Mouse (Mus musculus) right cerebral cortex, postnatal 4 days (tissue): ENCODE results near the gene Serinc5.

Experiments used
- DNase-seq: peaks from one replicate; pipeline ENCODE4 v3.0.0-alpha.2; 2022

The Serinc5 gene

GRCm38 (mm10) chr13:92615201-92615600 lies 4.3 kb downstream of the Serinc5 start:
- DNase-seq, result no peak

GRCm38 (mm10) chr13:92616459-92616858 lies 5.6 kb downstream of the Serinc5 start:
- no peak for DNase-seq

GRCm38 (mm10) chr13:92626196-92626595 lies 15.3 kb downstream of the Serinc5 start:
- no peak for DNase-seq

- no peak for DNase-seq
These were observed 15.8 kb downstream of the Serinc5 start for GRCm38 (mm10) chr13:92626725-92627124.

GRCm38 (mm10) chr13:92629509-92629908 lies 18.6 kb downstream of the Serinc5 start:
- no peak for DNase-seq

- no peak for DNase-seq
These were observed 20.6 kb downstream of the Serinc5 start for GRCm38 (mm10) chr13:92631450-92631849.

GRCm38 (mm10) chr13:92632550-92632949 lies 21.7 kb downstream of the Serinc5 start:
- no peak for DNase-seq

- DNase-seq, result no peak
These were observed 24.1 kb downstream of the Serinc5 start for GRCm38 (mm10) chr13:92635040-92635439.

- DNase-seq, result no peak
These were observed 25.5 kb downstream of the Serinc5 start for GRCm38 (mm10) chr13:92636226-92636909.

GRCm38 (mm10) chr13:92636910-92637275 lies 26.0 kb downstream of the Serinc5 start:
- no peak for DNase-seq

GRCm38 (mm10) chr13:92639093-92640014 lies 28.5 kb downstream of the Serinc5 start:
- no peak for DNase-seq

GRCm38 (mm10) chr13:92644199-92644598 lies 33.3 kb downstream of the Serinc5 start:
- DNase-seq, result no peak

GRCm38 (mm10) chr13:92644753-92645152 lies 33.9 kb downstream of the Serinc5 start:
- no peak for DNase-seq

GRCm38 (mm10) chr13:92647695-92648094 lies 36.8 kb downstream of the Serinc5 start:
- no peak for DNase-seq

GRCm38 (mm10) chr13:92649111-92649510 lies 38.2 kb downstream of the Serinc5 start:
- no peak for DNase-seq

- DNase-seq, result no peak
These were observed 40.1 kb downstream of the Serinc5 start for GRCm38 (mm10) chr13:92650956-92651355.

- DNase-seq, result no peak
These were observed 41.6 kb downstream of the Serinc5 start for GRCm38 (mm10) chr13:92652498-92652897.

GRCm38 (mm10) chr13:92653283-92653682 lies 42.4 kb downstream of the Serinc5 start:
- DNase-seq, result no peak

GRCm38 (mm10) chr13:92656815-92657513 lies 46.1 kb downstream of the Serinc5 start:
- DNase-seq, result no peak

GRCm38 (mm10) chr13:92659611-92660010 lies 48.7 kb downstream of the Serinc5 start:
- DNase-seq, result no peak

GRCm38 (mm10) chr13:92662555-92663286 lies 51.8 kb downstream of the Serinc5 start:
- DNase-seq, result no peak

- no peak for DNase-seq
These were observed 54.1 kb downstream of the Serinc5 start for GRCm38 (mm10) chr13:92665008-92665407.
